Mouse (Mus musculus): ENCODE measurements at regions not wholly inside any gene's neighbourhood (a gene's known extent, or its start where the extent isn't known, plus 50 kb on each side); places are given as distances from the start of the nearest gene placed in this dataset.
"Not testable (repeated sequence)": the region's sequence is repeated elsewhere in the genome, so short reads cannot be mapped to it uniquely, and the experiment has no call there.

- CTCF ChIA-PET: no interaction called here
Observed at GRCm38 (mm10) chr9:17742308-17742707, 549.6 kb upstream of the Chordc1 start.

- CTCF ChIA-PET: no interaction called here
Observed at GRCm38 (mm10) chr9:17745238-17745637, 546.7 kb upstream of the Chordc1 start.

GRCm38 (mm10) chr9:17745684-17746083 is 546.2 kb upstream of the Chordc1 start:
- CTCF ChIA-PET: no interaction called here

- CTCF ChIA-PET: not testable (repeated sequence)
Observed at GRCm38 (mm10) chr9:17791835-17792234, 500.1 kb upstream of the Chordc1 start.

GRCm38 (mm10) chr9:17816730-17817403 is 475.1 kb upstream of the Chordc1 start:
- CTCF ChIA-PET: no interaction called here

GRCm38 (mm10) chr9:17817404-17817736 is 474.6 kb upstream of the Chordc1 start:
- CTCF ChIA-PET: interaction anchor here (0.6 kb wide), 1 partner anchor 29 kb away, joined by 4 read pairs; no protein-coding TSS in a partner anchor

GRCm38 (mm10) chr9:17865528-17865927 is 426.4 kb upstream of the Chordc1 start:
- CTCF ChIA-PET: no interaction called here

GRCm38 (mm10) chr9:17874795-17875194 is 417.1 kb upstream of the Chordc1 start:
- CTCF ChIA-PET: no interaction called here

All from spleen, embryonic (tissue).